Comparison of ENCODE assay signal across 9 mouse cellular contexts in genomic region chr4:40182651-40183320, GRCm38 (mm10). TPM values are rescaled to one million over a fixed set of nuclear protein-coding genes. Genes with fewer than 3 reads are reported as not detected.
DNase-seq lines count a peak whose midpoint lies in the region; ATAC-seq and TF ChIP-seq lines count a peak whose summit lies in the region.
"Had no signal": no experiment of that assay in that cellular context is flagged by ENCODE, and none has a peak within 500 bp of the region (broad histone marks: within the 10 kb centered on the region; RNA-seq: fewer than 3 reads in every experiment).

No protein-coding gene starts in this region.

- peak; percentile 78 for TF ChIP-seq CTCF in liver, adult 2 months (IDR thresholded peaks at IDR 0.05; ENCODE audit: low read depth, low read length)

- no peak overlapping the region for H3K4me3 ChIP-seq in kidney, embryonic 16.5 days (ENCODE audit: low read length)
- H3K4me3 ChIP-seq in liver, adult 2 months (ENCODE audit: insufficient read depth, low read depth, low read length) = no peak overlapping the region
- H3K4me3 ChIP-seq in stomach, embryonic 14.5 days (ENCODE audit: low read depth, low read length) = no peak overlapping the region
- H3K4me3 ChIP-seq: embryonic facial prominence, embryonic 15.5 days had no signal

- TF ChIP-seq POLR2A in liver, adult 2 months (IDR thresholded peaks at IDR 0.05; ENCODE audit: extremely low read depth, insufficient read depth, low read length) = no peak

- H3K9me3 ChIP-seq in kidney, embryonic 16.5 days (ENCODE audit: low read length) = no peaks in the 10 kb centered on the region
- no peaks in the 10 kb centered on the region for H3K9me3 ChIP-seq in stomach, embryonic 14.5 days (ENCODE audit: control insufficient read depth, low read depth, low read length)
- H3K9me3 ChIP-seq: embryonic facial prominence, embryonic 15.5 days had no signal

- H3K79me2 ChIP-seq in liver, adult 2 months (ENCODE audit: control insufficient read depth, insufficient read depth, low read length) = no peaks in the 10 kb centered on the region

- WGBS in kidney, embryonic 16.5 days = 47% methylated on average over 14 of the region's 14 CpGs
- 36% methylated on average over 14 of the region's 14 CpGs for WGBS in liver, adult 2 months
- 41% methylated on average over 14 of the region's 14 CpGs for WGBS in stomach, embryonic 14.5 days

- H3K27me3 ChIP-seq in kidney, embryonic 16.5 days (ENCODE audit: insufficient read depth, low read length) = no peaks in the 10 kb centered on the region
- H3K27me3 ChIP-seq in liver, adult 2 months (ENCODE audit: control insufficient read depth, insufficient read depth, low read length) = no peaks in the 10 kb centered on the region
- no peaks in the 10 kb centered on the region for H3K27me3 ChIP-seq in stomach, embryonic 14.5 days (ENCODE audit: control insufficient read depth, insufficient read depth, low read length)
- H3K27me3 ChIP-seq: embryonic facial prominence, embryonic 15.5 days had no signal

- no peaks in the 10 kb centered on the region for H3K4me1 ChIP-seq in kidney, embryonic 16.5 days (ENCODE audit: insufficient read depth, low read length)
- H3K4me1 ChIP-seq in liver, adult 2 months (ENCODE audit: control insufficient read depth, insufficient read depth, low read length) = peaks cover 41% of the 10 kb centered on the region
- no peaks in the 10 kb centered on the region for H3K4me1 ChIP-seq in stomach, embryonic 14.5 days (ENCODE audit: control insufficient read depth, insufficient read depth, low read length)
- H3K4me1 ChIP-seq: embryonic facial prominence, embryonic 15.5 days had no signal

- peak overlapping the region; percentile 59; the same call in 1 of the 2 replicates for H3K27ac ChIP-seq in kidney, embryonic 16.5 days (ENCODE audit: low read length)
- peak overlapping the region; percentile 84 for H3K27ac ChIP-seq in liver, adult 2 months (replicated peaks; ENCODE audit: insufficient read depth, low read depth, low read length)
- H3K27ac ChIP-seq in stomach, embryonic 14.5 days (ENCODE audit: low read length) = no peak overlapping the region
- H3K27ac ChIP-seq: embryonic facial prominence, embryonic 15.5 days had no signal

- peak; percentile 68 for DNase-seq in urinary bladder, postnatal 14 days (ENCODE audit: low spot score)
- DNase-seq in urinary bladder, postnatal 10 days (ENCODE audit: low spot score) = no peak
- peak; percentile 54 to 70 for DNase-seq in cerebellum, postnatal 25 days
- DNase-seq in gastrocnemius, postnatal 10 days = peak; percentile 68
- peak; percentile 54 for DNase-seq in liver, adult 2 months (ENCODE audit: extremely low read depth, low read depth, low spot score)
- peak; percentile 77 for DNase-seq in naive thymus-derived CD4-positive, alpha-beta T cell, adult 2 months (ENCODE audit: low read depth)

- H3K36me3 ChIP-seq in kidney, embryonic 16.5 days (ENCODE audit: insufficient read depth, low read length) = peaks cover 70% of the 10 kb centered on the region
- peaks cover 50% of the 10 kb centered on the region for H3K36me3 ChIP-seq in liver, adult 2 months (ENCODE audit: control insufficient read depth, insufficient read depth, low read length)
- H3K36me3 ChIP-seq in stomach, embryonic 14.5 days (ENCODE audit: control insufficient read depth, insufficient read depth, low read length) = peaks cover 57% of the 10 kb centered on the region

- no peak overlapping the region for H3K9ac ChIP-seq in kidney, embryonic 16.5 days (replicated peaks; ENCODE audit: low read length)
- H3K9ac ChIP-seq in liver, adult 2 months (ENCODE audit: low read depth, low read length) = peak overlapping the region; percentile 23; the same call in 1 of the 2 replicates
- H3K9ac ChIP-seq in stomach, embryonic 14.5 days (replicated peaks; ENCODE audit: low read depth, low read length) = no peak overlapping the region
- H3K9ac ChIP-seq: embryonic facial prominence, embryonic 15.5 days had no signal

- ATAC-seq in kidney, embryonic 16.5 days (ENCODE audit: low FRiP score, low TSS enrichment) = no peak
- ATAC-seq in stomach, embryonic 14.5 days (ENCODE audit: insufficient number of reproducible peaks, insufficient read depth, low FRiP score, low read depth) = peak; percentile 73; the same call in 1 of the 2 replicates

- no peak overlapping the region for H3K4me2 ChIP-seq in kidney, embryonic 16.5 days (replicated peaks; ENCODE audit: low read depth, low read length)
- H3K4me2 ChIP-seq in stomach, embryonic 14.5 days (replicated peaks; ENCODE audit: low read depth, low read length) = no peak overlapping the region
- H3K4me2 ChIP-seq: embryonic facial prominence, embryonic 15.5 days had no signal

RNA-seq across cellular contexts. Expression of gene Aco1, which starts 39.9 kb away (rescaled TPM):
- 10 to 100 TPM; 23.3 to 28.7 TPM for total RNA-seq in gastrocnemius, postnatal 10 days (2021)
- 89.4 and 91.0 TPM in 2 replicates for polyA plus RNA-seq in kidney, embryonic 16.5 days (2015; fragmentation: Nextera tagmentation; extraction: Ambion mirVana)
- 173 and 178 TPM in 2 replicates for total RNA-seq in liver, adult 2 months (2014; rRNA removed)
- 112 and 125 TPM in 2 replicates for polyA plus RNA-seq in liver, adult 2 months (2012; rRNA removed)
- 59.3 and 65.6 TPM in 2 replicates for polyA plus RNA-seq in stomach, embryonic 14.5 days (2014; fragmentation: Nextera tagmentation; extraction: Ambion mirVana)

RNA-seq across cellular contexts. Expression of gene Ddx58, which starts 56.8 kb away (rescaled TPM):
- 1 to 10 TPM; 3.8 to 6.3 TPM for total RNA-seq in gastrocnemius, postnatal 10 days (2021)
- polyA plus RNA-seq in kidney, embryonic 16.5 days (2015; fragmentation: Nextera tagmentation; extraction: Ambion mirVana) = 7.8 and 12.3 TPM in 2 replicates
- total RNA-seq in liver, adult 2 months (2014; rRNA removed) = 29.2 and 29.9 TPM in 2 replicates
- 9.1 and 11.6 TPM in 2 replicates for polyA plus RNA-seq in liver, adult 2 months (2012; rRNA removed)
- polyA plus RNA-seq in stomach, embryonic 14.5 days (2014; fragmentation: Nextera tagmentation; extraction: Ambion mirVana) = 16.7 and 17.1 TPM in 2 replicates
